Mouse (Mus musculus): ENCODE measurements around the gene 4930524J08Rik. TPM values are rescaled to one million over a fixed set of nuclear protein-coding genes. Genes with fewer than 3 reads are reported as not detected.

4930524J08Rik gene
- total RNA-seq, 4 experiments from 2014 or later: 1.2 to 2.2 (median 1.7) TPM

- no peak for DNase-seq
Observed at GRCm38 (mm10) chr5:100005431-100005830, 26.6 kb downstream of the 4930524J08Rik start.

- no peak for DNase-seq
Observed at GRCm38 (mm10) chr5:100005896-100006295, 27.0 kb downstream of the 4930524J08Rik start.

GRCm38 (mm10) chr5:100006324-100007039, 27.6 kb downstream of the 4930524J08Rik start:
- no peak for DNase-seq

GRCm38 (mm10) chr5:100007040-100007375, 28.1 kb downstream of the 4930524J08Rik start:
- DNase-seq: no peak

GRCm38 (mm10) chr5:100008485-100008884, 29.6 kb downstream of the 4930524J08Rik start:
- DNase-seq: no peak

GRCm38 (mm10) chr5:100012599-100012998, 33.7 kb downstream of the 4930524J08Rik start:
- DNase-seq: no peak

GRCm38 (mm10) chr5:100020089-100020488, 41.2 kb downstream of the 4930524J08Rik start:
- DNase-seq: no peak

- DNase-seq: no peak
Observed at GRCm38 (mm10) chr5:100024403-100024802, 45.5 kb downstream of the 4930524J08Rik start.

GRCm38 (mm10) chr5:100024868-100025267, 46.0 kb downstream of the 4930524J08Rik start:
- no peak for DNase-seq

Other genes starting within 250 kb of the 4930524J08Rik start
- 10 to 100 TPM in 3 of 4 experiments, 1 to 10 TPM in 1; 9.8 to 14.6 (median 11.0) TPM for gene Rasgef1b, start 250.0 kb upstream of the 4930524J08Rik start, total RNA-seq (2022)
- gene Vamp9, start 72.8 kb upstream of the 4930524J08Rik start, total RNA-seq (2022): 1 to 10 TPM in 2 of 4 experiments, not detected in 2; 1.3 to 1.5 TPM
- 100 to 1,000 TPM in 3 of 4 experiments, 10 to 100 TPM in 1; 72.1 to 188 (median 154) TPM for gene Hnrnpd, start 123 bp upstream of the 4930524J08Rik start, total RNA-seq (2022)
- 100 to 1,000 TPM in 3 of 4 experiments, 10 to 100 TPM in 1; 73.6 to 207 (median 150) TPM for gene Hnrnpdl, start 60.6 kb downstream of the 4930524J08Rik start, total RNA-seq (2022)
- gene Enoph1, start 60.9 kb downstream of the 4930524J08Rik start, total RNA-seq (2022): 10 to 100 TPM; 38.5 to 54.6 (median 41.4) TPM
- gene Tmem150c, start 180.7 kb downstream of the 4930524J08Rik start, total RNA-seq (2022): 10 to 100 TPM; 14.4 to 25.7 (median 18.3) TPM

Measured in adrenal gland, adult 8-10 months (tissue).